23 mouse cellular contexts compared by ENCODE assay signal in genomic region chr1:84628244-84628643, GRCm38 (mm10).
DNase-seq lines count a peak whose midpoint lies in the region; ATAC-seq and TF ChIP-seq lines count a peak whose summit lies in the region.
"Had no signal": no experiment of that assay in that cellular context is flagged by ENCODE, and none has a peak within 500 bp of the region (broad histone marks: within the 10 kb centered on the region; RNA-seq: fewer than 3 reads in every experiment).

No protein-coding gene starts in this region.

- no peak overlapping the region for H3K4me3 ChIP-seq in forebrain, postnatal 0 days (ENCODE audit: low read depth, low read length)
- H3K4me3 ChIP-seq in forebrain, embryonic 15.5 days: no peak overlapping the region
- H3K4me3 ChIP-seq: embryonic facial prominence, embryonic 10.5 days; embryonic facial prominence, embryonic 12.5 days; forebrain, embryonic 13.5 days had no signal

- no peaks in the 10 kb centered on the region for H3K27me3 ChIP-seq in forebrain, postnatal 0 days (ENCODE audit: insufficient read depth, low read length)
- H3K27me3 ChIP-seq in forebrain, embryonic 15.5 days: no peaks in the 10 kb centered on the region
- H3K27me3 ChIP-seq: CH12.LX; embryonic facial prominence, embryonic 12.5 days; forebrain, embryonic 13.5 days had no signal

- no peaks in the 10 kb centered on the region for H3K9me3 ChIP-seq in forebrain, postnatal 0 days (ENCODE audit: low read length)
- no peaks in the 10 kb centered on the region for H3K9me3 ChIP-seq in forebrain, embryonic 15.5 days
- H3K9me3 ChIP-seq: embryonic facial prominence, embryonic 10.5 days; embryonic facial prominence, embryonic 12.5 days; forebrain, embryonic 13.5 days had no signal

- DNase-seq in forebrain, postnatal 0 days: no peak
- DNase-seq in right cerebral cortex, adult 18-20 months: peak; percentile 34
- DNase-seq in right cerebral cortex, postnatal 36 days (ENCODE audit: low spot score in 2 of 2): no peak
- DNase-seq in brain, adult 2 months (ENCODE audit: low read depth, low spot score): peak; percentile 55
- DNase-seq: adrenal gland, adult 8-10 months; adrenal gland, postnatal 14 days; adrenal gland, postnatal 36 days; B cell, adult 2 months; cerebellum, adult 11-12 months; cerebellum, adult 2 months; cerebellum, adult 9-10 months; cerebellum, postnatal 10 days; cerebellum, postnatal 25 days had no signal

- H3K9ac ChIP-seq in forebrain, postnatal 0 days: no peak overlapping the region
- H3K9ac ChIP-seq in forebrain, embryonic 15.5 days (replicated peaks): no peak overlapping the region
- H3K9ac ChIP-seq: embryonic facial prominence, embryonic 12.5 days; forebrain, embryonic 13.5 days had no signal

- H3K4me2 ChIP-seq in forebrain, postnatal 0 days (ENCODE audit: low read depth): no peak overlapping the region
- no peak overlapping the region for H3K4me2 ChIP-seq in forebrain, embryonic 15.5 days (replicated peaks)
- H3K4me2 ChIP-seq: embryonic facial prominence, embryonic 12.5 days; forebrain, embryonic 13.5 days had no signal

- no peak for TF ChIP-seq CTCF in forebrain, postnatal 0 days (IDR thresholded peaks at IDR 0.05; ENCODE audit: low read depth)

- ATAC-seq in forebrain, postnatal 0 days: peak; percentile 29
- no peak for ATAC-seq in forebrain, embryonic 15.5 days (replicated peaks)
- ATAC-seq: activated CD4-positive, CD25-positive, alpha-beta regulatory T cell, adult 4 months; CD4-positive, CD25-positive, alpha-beta regulatory T cell, adult 4 months; forebrain, embryonic 13.5 days; forebrain, embryonic 16.5 days; Patski had no signal

- no peaks in the 10 kb centered on the region for H3K4me1 ChIP-seq in forebrain, postnatal 0 days (ENCODE audit: insufficient read depth)
- H3K4me1 ChIP-seq in forebrain, embryonic 15.5 days: 0 out of 2 replicates have a peak, but pooled peaks cover 3% of the 10 kb centered on the region
- H3K4me1 ChIP-seq: embryonic facial prominence, embryonic 12.5 days had no signal

- H3K27ac ChIP-seq in forebrain, postnatal 0 days (ENCODE audit: low read depth, low read length): no peak overlapping the region
- no peak overlapping the region for H3K27ac ChIP-seq in forebrain, embryonic 15.5 days (replicated peaks)
- H3K27ac ChIP-seq: embryonic facial prominence, embryonic 10.5 days; embryonic facial prominence, embryonic 12.5 days; forebrain, embryonic 13.5 days had no signal

- WGBS in forebrain, postnatal 0 days: 77% methylated on average over 6 of the region's 6 CpGs
- 79% methylated on average over 6 of the region's 6 CpGs for WGBS in forebrain, embryonic 15.5 days

- no peaks in the 10 kb centered on the region for H3K36me3 ChIP-seq in forebrain, postnatal 0 days (ENCODE audit: insufficient read depth)
- H3K36me3 ChIP-seq in forebrain, embryonic 15.5 days: no peaks in the 10 kb centered on the region
- H3K36me3 ChIP-seq: embryonic facial prominence, embryonic 10.5 days; embryonic facial prominence, embryonic 12.5 days; G1E had no signal

Comparison
In these comparisons a context has a peak if more than half of its experiments do, and no peak if none do; other contexts are left out.
1. DNase-seq: peak in right cerebral cortex, adult 18-20 months (single experiment) and brain, adult 2 months (single experiment); none in forebrain, postnatal 0 days (single experiment) and right cerebral cortex, postnatal 36 days (0 of 2).